In genomic region chr9:104039031-104039695, GRCm38 (mm10) we compare ENCODE assay signal across 30 mouse cellular contexts. TPM values are rescaled to one million over a fixed set of nuclear protein-coding genes. Genes with fewer than 3 reads are reported as not detected.
"Had no signal": no experiment of that assay in that cellular context is flagged by ENCODE, and none has a peak within 500 bp of the region (broad histone marks: within the 10 kb centered on the region; RNA-seq: fewer than 3 reads in every experiment).

No protein-coding gene starts in this region.

- H3K4me1 ChIP-seq: liver, embryonic 13.5 days; midbrain, embryonic 12.5 days; midbrain, embryonic 15.5 days had no signal

- H3K4me3 ChIP-seq: layer of hippocampus, adult 2 months; liver, embryonic 13.5 days; midbrain, embryonic 12.5 days; midbrain, embryonic 15.5 days; myocyte; neural tube, embryonic 13.5 days had no signal

- DNase-seq: kidney, adult 2 months; kidney, postnatal 25 days; layer of hippocampus, adult 9-11 months; liver, embryonic 13.5 days; lung, embryonic 14.5 days; thymus, adult 18-20 months; thymus, postnatal 4 days had no signal

- H3K27me3 ChIP-seq: liver, embryonic 13.5 days; midbrain, embryonic 12.5 days; midbrain, embryonic 15.5 days; neural tube, embryonic 13.5 days had no signal

- H3K9ac ChIP-seq: liver, embryonic 13.5 days; lung, embryonic 14.5 days; midbrain, embryonic 12.5 days; midbrain, embryonic 15.5 days; neural tube, embryonic 13.5 days had no signal

- H3K36me3 ChIP-seq: liver, embryonic 13.5 days; midbrain, embryonic 12.5 days; midbrain, embryonic 15.5 days had no signal

- H3K27ac ChIP-seq: kidney, postnatal 0 days; layer of hippocampus, adult 2 months; liver, embryonic 13.5 days; macrophage; midbrain, embryonic 12.5 days; midbrain, embryonic 15.5 days; neural tube, embryonic 13.5 days had no signal

RNA-seq across cellular contexts. Expression of gene Gm28305, which starts 1.3 kb away (rescaled TPM):
- total RNA-seq: layer of hippocampus, adult 2 months; layer of hippocampus, postnatal 25 days; left cerebral cortex, adult 18-20 months; left cerebral cortex, postnatal 36 days; megakaryocyte, adult 5-6 weeks; monocyte, adult 5-6 weeks; neutrophil, adult 5-6 weeks had no signal
- polyA plus RNA-seq: kidney, adult 2 months; kidney, embryonic 14.5 days; kidney, postnatal 0 days; large intestine, adult 2 months; limb, embryonic 11.5 days; limb, embryonic 14.5 days; liver, embryonic 13.5 days; liver, embryonic 16.5 days; lung, embryonic 14.5 days; lung, postnatal 0 days; macrophage; midbrain, embryonic 12.5 days; midbrain, embryonic 15.5 days; myocyte; neural tube, embryonic 13.5 days; small intestine, adult 2 months; spleen, adult 2 months; stomach, embryonic 16.5 days; testis, adult 2 months had no signal
